Mouse (Mus musculus): Measurements from ENCODE around the gene Dvl1. TPM values are rescaled to one million over a fixed set of nuclear protein-coding genes. Genes with fewer than 3 reads are reported as not detected.

The Dvl1 gene
- total RNA-seq, 2 experiments from 2014 or later = 88.6 to 89.4 TPM

- peak; percentile 73 for DNase-seq
- intact Hi-C loops (cut with DNase I; ENCODE audit: low total_unique reads) = no loop called here
Measured at GRCm38 (mm10) chr4:155838187-155839153, 8.7 kb upstream of the Dvl1 start.

DNA sequence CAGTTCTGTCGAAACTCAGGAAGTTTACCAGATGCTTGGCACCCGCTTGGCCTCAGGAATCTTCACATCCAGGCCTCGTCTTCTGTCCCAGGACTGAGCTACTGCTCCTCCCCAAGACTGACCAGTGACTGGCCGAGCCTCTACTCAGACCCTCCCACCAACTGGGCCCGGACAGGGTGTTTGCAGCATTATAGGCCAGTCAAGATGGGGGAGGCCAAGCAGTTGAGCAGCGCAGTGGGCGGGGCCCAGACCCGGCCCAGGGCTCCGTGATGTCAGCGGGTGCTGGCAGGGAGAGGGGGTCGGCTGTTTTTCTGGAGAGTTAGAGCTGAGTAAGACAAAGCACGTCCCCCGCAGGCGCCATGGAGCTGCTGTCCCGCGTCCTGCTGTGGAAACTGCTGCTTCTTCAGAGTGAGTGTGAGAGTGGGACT lies 7.7 kb upstream of the Dvl1 start, which contains the start of gene Mxra8:
Gene Mxra8, plus strand, starts transcription at position 198 of the 428 bp plus-strand sequence.
- intact Hi-C loops (cut with DNase I; ENCODE audit: low total_unique reads) = no loop called here
- peak; percentile 95 for DNase-seq

DNA sequence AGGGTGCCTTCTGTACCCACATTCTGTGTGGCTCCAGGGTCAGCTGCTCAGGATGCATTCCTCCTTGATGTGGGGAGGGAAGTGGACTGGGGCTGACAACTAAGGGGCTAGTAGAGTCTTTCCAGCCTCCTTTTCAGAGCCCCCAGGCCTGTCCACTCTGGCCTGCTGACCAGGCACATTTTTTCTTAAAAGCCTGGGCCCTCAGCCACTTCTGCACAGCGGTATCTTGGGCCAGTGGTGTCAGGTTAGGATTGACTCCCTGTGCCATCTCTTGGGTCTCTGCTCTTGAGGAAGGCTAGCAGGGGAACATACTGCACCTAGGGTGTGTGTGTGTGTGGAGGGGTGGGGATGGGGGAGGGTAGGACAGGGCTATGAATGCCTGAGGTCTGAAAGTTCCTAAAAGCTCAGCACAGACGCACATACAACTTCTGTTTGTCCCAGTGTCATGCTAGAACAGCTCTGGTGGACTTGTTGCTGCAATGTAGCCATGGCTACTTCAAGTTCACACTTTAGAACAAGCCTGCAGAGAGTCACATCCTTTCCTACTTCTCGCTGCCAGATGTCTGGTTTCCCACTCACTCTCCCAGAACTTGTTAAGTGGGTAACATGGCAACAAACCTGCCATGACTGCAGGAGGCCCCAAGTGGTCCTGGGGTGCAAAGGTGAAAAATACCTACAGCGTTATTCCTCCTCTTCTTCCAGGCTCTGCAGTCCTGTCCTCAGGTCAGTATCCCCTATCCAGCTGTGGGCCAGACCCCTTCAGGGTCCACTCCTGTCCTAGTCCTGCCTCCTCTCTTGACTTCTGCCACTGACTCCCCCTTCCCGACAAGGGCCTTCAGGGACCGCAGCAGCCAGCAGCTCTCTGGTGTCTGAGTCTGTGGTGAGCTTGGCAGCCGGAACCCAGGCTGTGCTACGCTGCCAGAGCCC lies 6.9 kb upstream of the Dvl1 start:
- intact Hi-C loops (cut with DNase I; ENCODE audit: low total_unique reads) = no loop called here
- peak; percentile 56 for DNase-seq

DNA sequence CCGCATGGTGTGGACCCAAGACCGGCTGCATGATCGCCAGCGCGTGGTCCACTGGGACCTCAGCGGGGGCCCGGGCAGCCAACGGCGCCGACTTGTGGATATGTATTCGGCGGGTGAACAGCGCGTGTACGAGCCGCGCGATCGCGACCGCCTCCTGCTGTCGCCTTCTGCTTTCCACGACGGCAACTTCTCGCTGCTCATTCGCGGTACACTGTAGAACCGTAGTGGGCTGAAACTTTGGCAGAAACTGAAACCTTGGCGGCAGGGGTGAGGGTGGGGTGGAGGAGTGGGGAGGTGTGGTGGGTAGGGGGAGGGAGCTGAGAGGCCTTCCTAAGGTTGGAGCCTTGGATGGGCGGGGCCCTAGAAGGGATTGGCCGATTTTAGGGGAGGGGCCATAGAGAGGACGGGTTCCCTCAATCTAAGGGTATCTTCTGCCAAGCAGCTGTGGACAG lies 6.2 kb upstream of the Dvl1 start:
- intact Hi-C loops (cut with DNase I; ENCODE audit: low total_unique reads) = no loop called here
- peak; percentile 72 for DNase-seq

DNA sequence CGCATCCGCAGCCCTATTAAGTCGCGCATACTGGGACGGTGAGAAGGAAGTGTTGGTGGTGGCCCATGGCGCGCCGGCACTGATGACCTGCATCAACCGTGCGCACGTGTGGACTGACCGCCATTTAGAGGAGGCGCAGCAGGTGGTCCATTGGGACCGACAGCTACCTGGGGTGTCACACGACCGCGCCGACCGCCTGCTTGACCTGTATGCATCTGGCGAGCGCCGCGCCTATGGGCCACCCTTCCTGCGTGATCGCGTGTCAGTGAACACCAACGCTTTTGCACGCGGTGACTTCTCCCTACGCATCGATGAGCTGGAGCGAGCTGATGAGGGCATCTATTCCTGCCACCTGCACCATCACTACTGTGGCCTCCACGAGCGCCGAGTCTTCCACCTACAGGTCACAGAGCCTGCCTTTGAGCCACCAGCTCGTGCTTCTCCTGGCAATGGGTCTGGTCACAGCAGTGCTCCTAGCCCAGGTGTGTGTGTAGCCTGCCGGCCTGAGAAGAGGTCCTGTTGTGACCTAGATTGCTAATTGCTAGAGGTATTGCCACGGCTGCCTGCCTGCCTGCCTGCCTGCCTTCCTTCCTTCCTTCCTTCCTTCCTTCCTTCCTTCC lies 5.4 kb upstream of the Dvl1 start:
- intact Hi-C loops (cut with DNase I; ENCODE audit: low total_unique reads) = no loop called here
- peak; percentile 11 for DNase-seq

GRCm38 (mm10) chr4:155843231-155843630 lies 4.0 kb upstream of the Dvl1 start:
- intact Hi-C loops (cut with DNase I; ENCODE audit: low total_unique reads) = no loop called here
- no peak for DNase-seq

DNA sequence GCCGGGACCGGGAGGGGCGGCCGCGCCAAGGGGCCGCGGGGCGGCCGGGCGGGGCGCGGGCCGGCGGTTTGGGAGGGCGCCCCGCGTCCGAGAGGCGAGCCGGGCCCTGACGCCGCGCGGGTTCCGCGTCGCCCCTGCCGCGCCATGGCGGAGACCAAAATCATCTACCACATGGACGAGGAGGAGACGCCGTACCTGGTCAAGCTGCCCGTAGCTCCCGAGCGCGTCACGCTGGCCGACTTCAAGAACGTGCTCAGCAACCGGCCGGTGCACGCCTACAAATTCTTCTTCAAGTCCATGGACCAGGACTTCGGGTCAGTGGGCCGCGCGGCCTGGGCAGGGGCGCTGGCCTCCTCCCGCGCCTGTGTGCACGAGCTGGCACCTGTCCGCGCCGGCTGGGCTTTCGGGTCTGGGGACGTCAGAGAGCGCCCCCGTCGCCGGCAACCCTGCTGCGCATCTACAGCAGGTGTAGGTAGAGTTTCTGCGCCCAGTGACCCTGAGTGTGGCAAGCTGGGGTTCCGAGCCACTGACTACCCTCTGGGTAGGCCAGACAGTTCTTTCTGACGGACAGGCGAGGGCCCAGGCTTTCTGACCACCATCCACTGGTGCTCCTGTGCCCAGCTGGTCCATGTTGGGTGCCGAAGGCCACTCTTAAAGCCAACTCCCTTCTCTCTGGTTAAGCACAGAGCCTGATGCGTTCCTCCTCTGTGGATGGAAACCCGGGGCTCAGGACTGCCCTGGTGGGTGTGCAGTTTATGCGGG lies 570 bp downstream of the Dvl1 start:
- intact Hi-C loops (cut with DNase I; ENCODE audit: low total_unique reads) = no loop called here

DNA sequence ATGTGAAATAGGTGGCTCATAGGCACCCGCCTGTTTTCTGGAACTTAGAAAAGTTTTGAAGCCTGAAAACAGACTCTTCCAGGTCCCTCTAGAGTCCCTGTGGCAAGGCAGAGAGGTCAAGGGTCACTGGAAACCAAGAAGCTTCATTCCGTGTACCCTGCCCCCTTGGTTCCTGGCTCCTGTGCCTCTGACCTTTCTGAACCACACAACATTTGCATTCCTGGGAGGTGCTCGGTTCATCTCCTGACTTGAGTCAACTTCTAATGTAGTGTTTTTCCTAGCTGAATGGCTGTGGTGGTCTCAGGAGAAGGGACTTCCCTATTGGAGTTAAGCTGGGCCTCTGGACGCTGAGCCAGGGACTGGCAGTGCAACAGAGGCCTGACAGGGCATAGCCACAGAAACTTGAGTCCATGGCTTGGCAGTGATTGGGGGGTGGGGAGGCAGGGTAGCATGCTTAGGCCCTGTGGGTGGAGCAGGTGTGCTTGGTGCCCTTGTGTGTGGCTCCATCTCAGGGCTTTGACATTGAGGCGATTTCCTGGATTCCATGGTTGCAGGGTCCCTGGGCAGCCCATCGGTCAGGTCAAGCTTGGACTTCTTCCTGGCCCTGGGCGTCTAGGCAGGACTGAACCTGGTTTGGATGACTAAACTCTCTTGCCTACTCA lies 1.4 kb downstream of the Dvl1 start:
- peak; percentile 73 for DNase-seq
- intact Hi-C loops (cut with DNase I; ENCODE audit: low total_unique reads) = no loop called here

More for the DNA sequence above, 570 bp downstream of the Dvl1 start:
- DNase-seq = peak; percentile 48

DNA sequence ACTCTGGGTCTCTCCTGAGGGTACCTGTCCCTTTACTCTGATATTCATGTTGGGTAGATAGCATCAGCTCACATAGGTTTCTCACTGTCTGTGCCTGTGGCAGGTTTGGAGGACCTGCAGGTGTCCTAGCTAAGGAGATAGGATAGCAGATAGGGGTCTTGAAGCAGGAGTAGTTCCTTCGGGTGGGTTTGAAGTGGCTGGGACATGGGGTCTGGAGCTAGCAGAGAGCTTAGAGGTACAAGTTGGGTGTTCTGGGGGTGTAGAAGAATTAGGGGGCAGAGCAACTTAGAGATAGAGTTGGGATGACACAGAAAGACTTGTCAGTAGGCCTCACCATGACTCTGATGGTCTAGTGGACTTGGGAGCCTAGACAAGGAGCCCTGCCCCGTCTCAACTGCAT lies 2.2 kb downstream of the Dvl1 start:
- DNase-seq = no peak
- intact Hi-C loops (cut with DNase I; ENCODE audit: low total_unique reads) = no loop called here

GRCm38 (mm10) chr4:155849792-155850451 lies 2.7 kb downstream of the Dvl1 start:
- intact Hi-C loops (cut with DNase I; ENCODE audit: low total_unique reads) = no loop called here
- no peak for DNase-seq

DNA sequence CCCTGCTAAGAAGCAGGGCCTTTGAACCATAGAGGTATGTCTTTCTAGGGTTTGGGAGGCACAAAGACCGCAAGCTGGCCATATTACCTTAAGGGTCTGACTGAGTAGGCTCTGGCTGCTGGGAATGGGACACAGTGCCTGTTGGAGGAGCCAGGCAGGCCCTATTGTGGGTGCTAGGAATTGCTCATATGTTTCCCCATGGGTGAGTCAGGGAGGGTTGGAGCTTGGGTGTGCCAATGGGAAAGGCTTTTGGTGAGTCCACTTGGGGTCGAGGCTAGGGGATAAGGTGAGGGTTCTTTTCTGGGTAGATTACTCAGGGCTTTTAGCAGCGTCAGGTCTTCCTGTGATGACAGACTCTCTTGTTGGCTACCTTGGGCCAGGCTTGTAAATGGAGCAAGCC lies 4.2 kb downstream of the Dvl1 start:
- DNase-seq = no peak
- intact Hi-C loops (cut with DNase I; ENCODE audit: low total_unique reads) = no loop called here

- intact Hi-C loops (cut with DNase I; ENCODE audit: low total_unique reads) = no loop called here
- DNase-seq = no peak
Measured at GRCm38 (mm10) chr4:155851951-155852411, 4.8 kb downstream of the Dvl1 start.

DNA sequence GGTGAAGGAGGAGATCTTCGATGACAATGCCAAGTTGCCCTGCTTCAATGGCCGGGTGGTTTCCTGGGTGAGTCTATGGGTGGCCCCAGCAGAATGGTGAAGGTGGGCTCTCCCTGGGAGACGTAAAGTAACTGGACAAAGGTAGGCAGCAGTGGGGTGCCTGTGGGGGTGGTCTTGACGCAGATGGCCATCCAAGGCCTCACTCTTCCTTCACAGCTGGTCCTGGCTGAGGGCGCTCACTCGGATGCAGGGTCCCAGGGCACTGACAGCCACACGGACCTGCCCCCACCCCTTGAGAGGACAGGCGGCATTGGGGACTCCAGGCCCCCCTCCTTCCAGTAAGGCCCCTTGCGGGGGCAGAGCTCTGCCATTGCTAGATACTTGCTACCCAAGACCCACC lies 6.2 kb downstream of the Dvl1 start:
- no peak for DNase-seq
- intact Hi-C loops (cut with DNase I; ENCODE audit: low total_unique reads) = no loop called here

GRCm38 (mm10) chr4:155854991-155855390 lies 7.8 kb downstream of the Dvl1 start:
- intact Hi-C loops (cut with DNase I; ENCODE audit: low total_unique reads) = no loop called here
- no peak for DNase-seq

DNA sequence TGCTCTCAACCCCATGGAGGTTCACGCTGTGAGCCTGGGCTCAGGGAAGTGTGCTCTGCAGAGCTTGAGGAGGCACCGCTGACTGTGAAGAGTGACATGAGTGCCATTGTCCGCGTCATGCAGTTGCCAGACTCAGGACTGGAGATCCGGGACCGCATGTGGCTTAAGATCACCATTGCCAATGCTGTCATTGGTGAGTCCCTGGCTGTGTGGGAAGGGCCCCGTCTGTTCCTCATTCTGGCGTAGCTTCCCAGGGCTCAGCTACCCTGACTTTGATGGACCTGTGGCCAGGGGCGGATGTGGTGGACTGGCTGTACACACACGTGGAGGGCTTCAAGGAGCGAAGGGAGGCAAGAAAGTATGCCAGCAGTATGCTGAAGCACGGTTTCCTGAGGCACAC lies 8.9 kb downstream of the Dvl1 start:
- intact Hi-C loops (cut with DNase I; ENCODE audit: low total_unique reads) = no loop called here
- no peak for DNase-seq

DNA sequence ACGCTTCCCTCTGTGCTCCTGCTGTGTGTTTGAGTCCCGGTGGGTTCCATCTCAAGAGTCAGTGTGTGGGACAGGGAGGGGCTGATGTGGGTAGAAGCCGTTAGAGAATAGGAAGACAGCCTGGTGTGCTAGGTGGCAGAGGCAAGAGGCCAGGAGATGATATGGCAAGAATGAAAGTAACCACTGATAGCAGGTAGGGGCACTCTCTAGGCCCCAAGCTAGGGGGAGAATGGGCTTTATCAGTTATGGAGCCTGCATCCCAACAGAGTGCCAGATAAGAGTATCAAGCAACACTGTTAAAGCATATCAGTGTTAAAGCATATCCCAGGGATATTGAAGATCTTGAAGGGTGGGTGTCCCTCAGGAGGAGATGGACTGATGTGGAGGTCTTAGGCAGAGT lies 9.7 kb downstream of the Dvl1 start:
- DNase-seq = no peak
- intact Hi-C loops (cut with DNase I; ENCODE audit: low total_unique reads) = no loop called here

DNA sequence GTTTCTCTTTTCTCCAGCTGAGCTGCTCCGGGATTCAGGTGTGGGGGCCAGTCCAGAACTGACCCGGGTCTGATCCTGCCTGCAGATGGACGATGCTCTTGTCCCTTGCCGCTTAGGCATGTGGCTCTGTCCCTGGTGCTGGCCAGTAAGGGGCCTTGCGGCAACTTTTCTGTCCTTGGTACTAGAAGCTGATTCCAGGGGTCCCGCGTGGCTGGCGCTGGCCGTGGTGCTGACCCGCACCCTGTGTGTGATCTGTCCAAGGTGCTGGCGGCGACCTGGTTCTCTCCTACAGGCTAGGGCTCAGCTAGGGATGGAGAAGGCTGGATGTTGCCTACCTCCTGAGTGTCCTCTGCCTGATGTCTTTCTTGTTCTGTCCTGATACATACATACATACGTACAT lies 12.1 kb downstream of the Dvl1 start:
- intact Hi-C loops (cut with DNase I; ENCODE audit: low total_unique reads) = no loop called here
- no peak for DNase-seq

DNA sequence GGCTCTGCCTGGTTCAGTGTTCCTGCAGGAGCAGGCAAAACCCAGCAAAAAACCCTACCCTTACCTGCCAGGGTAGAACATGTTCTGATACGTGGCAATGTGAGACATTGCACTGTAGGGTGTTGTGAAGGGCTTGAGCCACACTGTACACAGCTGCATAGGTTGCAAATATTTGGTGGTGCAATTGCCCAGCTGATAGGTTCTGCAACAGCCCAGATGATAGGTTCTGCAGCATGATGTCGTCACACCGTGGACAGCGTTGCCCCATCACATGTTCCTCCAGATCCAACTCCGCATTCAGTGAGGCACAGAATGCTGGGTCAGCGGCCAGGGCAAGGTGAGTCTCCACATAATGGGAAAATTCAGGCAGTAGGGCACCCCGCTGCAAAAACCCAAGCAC lies 14.6 kb downstream of the Dvl1 start:
- intact Hi-C loops (cut with DNase I; ENCODE audit: low total_unique reads) = no loop called here
- DNase-seq = no peak
